Mouse (Mus musculus): ENCODE results near the gene E030018B13Rik. TPM values are rescaled to one million over a fixed set of nuclear protein-coding genes. Genes with fewer than 3 reads are reported as not detected.

The E030018B13Rik gene
- total and polyA plus RNA-seq, 3 experiments, result 0.07 TPM; not detected in 2

- TF ChIP-seq CTCF (IDR thresholded peaks at IDR 0.05 in 2 of 3, conservative IDR thresholded peaks at IDR 0.05 in 1 of 3; ENCODE audit: control insufficient read depth in 1 of 3, insufficient read depth in 1 of 3, low read depth in 2 of 3, low read length in 3 of 3, poor library complexity in 1 of 3, severe bottlenecking in 1 of 3), result no peak
- no peak for TF ChIP-seq NELFE (IDR thresholded peaks at IDR 0.05; ENCODE audit: low read depth, low read length)
- no peak for TF ChIP-seq TBP (IDR thresholded peaks at IDR 0.05; ENCODE audit: low read depth, low read length)
- peak; percentile 68 for TF ChIP-seq GATA1 (IDR thresholded peaks at IDR 0.05; ENCODE audit: low read depth, low read length)
- peak; percentile 21; the same call in 1 of the 2 replicates for TF ChIP-seq TAL1 (IDR thresholded peaks at IDR 0.05; ENCODE audit: low read length)
- no peak for TF ChIP-seq MYC (IDR thresholded peaks at IDR 0.05; ENCODE audit: low read depth, low read length)
- TF ChIP-seq EP300 (IDR thresholded peaks at IDR 0.05; ENCODE audit: low read depth in 1 of 2, low read length in 2 of 2), result peak; percentile 46 to 63; a peak in 3 of 4 replicates
- TF ChIP-seq ZNF384 (IDR thresholded peaks at IDR 0.05; ENCODE audit: low read depth, low read length), result peak; percentile 72
- peak; percentile 40 for TF ChIP-seq ETS1 (IDR thresholded peaks at IDR 0.05; ENCODE audit: low read depth, low read length)
- TF ChIP-seq NRF1 (IDR thresholded peaks at IDR 0.05; ENCODE audit: insufficient read depth, low read depth, low read length, poor library complexity, severe bottlenecking), result 0 out of 2 replicates have a peak, but pooled peaks have one; percentile 5
- peak; percentile 29 for TF ChIP-seq MXI1 (IDR thresholded peaks at IDR 0.05; ENCODE audit: low read depth, low read length)
- TF ChIP-seq POLR2AphosphoS5 (IDR thresholded peaks at IDR 0.05; ENCODE audit: borderline replicate concordance, low read depth, low read length), result no peak
- TF ChIP-seq E2F4 (IDR thresholded peaks at IDR 0.05; ENCODE audit: borderline replicate concordance, low read depth, low read length), result no peak
- peak; percentile 57; the same call in 1 of the 2 replicates for TF ChIP-seq SIN3A (IDR thresholded peaks at IDR 0.05; ENCODE audit: low read length)
- TF ChIP-seq HCFC1 (IDR thresholded peaks at IDR 0.05; ENCODE audit: low read depth, low read length), result 0 out of 2 replicates have a peak, but pooled peaks have one; percentile 11
- no peak for TF ChIP-seq CHD1 (IDR thresholded peaks at IDR 0.05; ENCODE audit: low read depth, low read length)
- no peak overlapping the region for H3K4me3 ChIP-seq (ENCODE audit: control insufficient read depth in 1 of 2, insufficient read depth in 1 of 2, low read depth in 2 of 2, low read length in 2 of 2)
Measured at GRCm38 (mm10) chr7:63929080-63929479, 12.4 kb downstream of the E030018B13Rik start.

GRCm38 (mm10) chr7:63930132-63930531, 13.5 kb downstream of the E030018B13Rik start:
- Histone ChIP-seq H3K79me2 (ENCODE audit: control insufficient read depth, insufficient read depth, low read length, poor library complexity) (peaks cover 72% of the 10 kb centered on the region), H3K4me3 (ENCODE audit: control insufficient read depth in 1 of 2, insufficient read depth in 1 of 2, low read depth in 2 of 2, low read length in 2 of 2) (no peak overlapping the region), H3K9me3 (replicated peaks; ENCODE audit: insufficient read depth, low read length) (no peaks in the 10 kb centered on the region), H3K27ac (ENCODE audit: control insufficient read depth, low read depth, low read length) (peak overlapping the region; percentile 63), H3K36me3 (ENCODE audit: control insufficient read depth in 1 of 2, insufficient read depth in 2 of 2, low read length in 2 of 2) (peaks cover 0 to 47% of the 10 kb centered on the region in 2 experiments; a peak in 2 of 4 replicates), H3K4me1 (ENCODE audit: control insufficient read depth in 1 of 2, insufficient read depth in 2 of 2, low read length in 2 of 2) (peaks cover 51 to 57% of the 10 kb centered on the region in 2 experiments), H3K27me3 (ENCODE audit: control insufficient read depth in 1 of 2, insufficient read depth in 2 of 2, low read length in 2 of 2) (no peaks in the 10 kb centered on the region), H3K9ac (ENCODE audit: control insufficient read depth, low read depth, low read length, poor library complexity, severe bottlenecking) (peak overlapping the region; percentile 24; the same call in 1 of the 2 replicates)
- DNase-seq (ENCODE audit: low read depth, low spot score), result peak; percentile 86
- TF ChIP-seq JUND (IDR thresholded peaks at IDR 0.05; ENCODE audit: low read depth, low read length) (no peak), TAL1 (IDR thresholded peaks at IDR 0.05; ENCODE audit: low read length) (no peak), E2F4 (IDR thresholded peaks at IDR 0.05; ENCODE audit: borderline replicate concordance, low read depth, low read length) (no peak), TBP (IDR thresholded peaks at IDR 0.05; ENCODE audit: low read depth, low read length) (0 out of 2 replicates have a peak, but pooled peaks have one; percentile 23), HCFC1 (IDR thresholded peaks at IDR 0.05; ENCODE audit: low read depth, low read length) (peak; percentile 34; the same call in 1 of the 2 replicates), ELF1 (IDR thresholded peaks at IDR 0.05; ENCODE audit: low read depth, low read length) (0 out of 2 replicates have a peak, but pooled peaks have one; percentile 27), BHLHE40 (IDR thresholded peaks at IDR 0.05; ENCODE audit: borderline replicate concordance, low read depth, low read length) (no peak), GABPA (IDR thresholded peaks at IDR 0.05; ENCODE audit: low read depth, low read length) (no peak)

More at GRCm38 (mm10) chr7:63929080-63929479, 12.4 kb downstream of the E030018B13Rik start:
- DNase-seq (ENCODE audit: low read depth, low spot score), result peak; percentile 56
- Histone ChIP-seq H3K36me3 (ENCODE audit: control insufficient read depth in 1 of 2, insufficient read depth in 2 of 2, low read length in 2 of 2) (peaks cover 0 to 46% of the 10 kb centered on the region in 2 experiments; a peak in 2 of 4 replicates), H3K9me3 (replicated peaks; ENCODE audit: insufficient read depth, low read length) (no peaks in the 10 kb centered on the region), H3K27me3 (ENCODE audit: control insufficient read depth in 1 of 2, insufficient read depth in 2 of 2, low read length in 2 of 2) (no peaks in the 10 kb centered on the region), H3K4me1 (ENCODE audit: control insufficient read depth in 1 of 2, insufficient read depth in 2 of 2, low read length in 2 of 2) (peaks cover 49 to 57% of the 10 kb centered on the region in 2 experiments), H3K9ac (ENCODE audit: control insufficient read depth, low read depth, low read length, poor library complexity, severe bottlenecking) (no peak overlapping the region), H3K79me2 (ENCODE audit: control insufficient read depth, insufficient read depth, low read length, poor library complexity) (peaks cover 72% of the 10 kb centered on the region), H3K27ac (ENCODE audit: control insufficient read depth, low read depth, low read length) (peak overlapping the region; percentile 63)

All from MEL (cell line).